Mouse (Mus musculus): Measurements from ENCODE around the gene Fbxl5. TPM values are rescaled to one million over a fixed set of nuclear protein-coding genes. Genes with fewer than 3 reads are reported as not detected.

The Fbxl5 gene
- 144 TPM for polyA plus RNA-seq (2014; fragmentation: Illumina TruSeq; extraction: RNeasy Lipid Tissue Mini Kit (QIAGEN cat#74804); ENCODE audit: low read depth, low replicate concordance)

GRCm38 (mm10) chr5:43821538-43821937, at the start of gene Fbxl5:
TSS of gene Fbxl5 (minus strand) at chr5:43821638.

GRCm38 (mm10) chr5:43868253-43868652, 46.8 kb upstream of the Fbxl5 start, which contains the start of gene Cd38:
TSS of gene Cd38 (plus strand) at chr5:43868553.

DNA sequence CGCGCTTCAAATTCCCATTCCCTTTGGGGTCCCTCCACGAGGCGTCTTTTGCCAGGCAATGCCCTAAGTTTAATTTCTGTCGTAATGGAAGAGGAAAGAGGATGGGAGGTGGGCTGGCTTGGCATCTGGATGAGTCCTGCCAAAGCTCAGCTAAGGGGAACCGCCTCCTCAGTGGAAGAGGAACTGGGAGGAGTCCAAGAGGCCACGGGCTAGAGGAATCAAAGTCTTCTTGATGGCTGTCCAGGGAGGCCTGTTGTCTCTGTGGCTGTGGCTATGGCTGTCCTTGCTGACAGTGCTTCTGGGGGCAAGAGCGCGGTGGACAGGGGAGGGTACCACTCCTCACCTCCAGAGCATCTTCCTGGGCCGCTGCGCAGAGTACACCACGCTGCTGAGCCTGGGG, 2.7 kb downstream of the Fbxl5 start, which contains the start of gene Bst1:
Bst1 (plus strand) TSS at position 191 of the 400 bp plus-strand sequence.

Other genes starting within 250 kb of the Fbxl5 start
- gene Cc2d2a, start 159.3 kb downstream of the Fbxl5 start, polyA plus RNA-seq (2014; fragmentation: Illumina TruSeq; extraction: RNeasy Lipid Tissue Mini Kit (QIAGEN cat#74804); ENCODE audit: low read depth, low replicate concordance) = 14.2 TPM
- gene Bst1, start 2.8 kb downstream of the Fbxl5 start, polyA plus RNA-seq (2014; fragmentation: Illumina TruSeq; extraction: RNeasy Lipid Tissue Mini Kit (QIAGEN cat#74804); ENCODE audit: low read depth, low replicate concordance) = 29.1 TPM
- gene Cd38, start 46.9 kb upstream of the Fbxl5 start, polyA plus RNA-seq (2014; fragmentation: Illumina TruSeq; extraction: RNeasy Lipid Tissue Mini Kit (QIAGEN cat#74804); ENCODE audit: low read depth, low replicate concordance) = 17.3 TPM
- gene Gm7879, start 91.5 kb upstream of the Fbxl5 start, polyA plus RNA-seq (2014; fragmentation: Illumina TruSeq; extraction: RNeasy Lipid Tissue Mini Kit (QIAGEN cat#74804); ENCODE audit: low read depth, low replicate concordance) = not detected
- gene Fgfbp1, start 160.1 kb upstream of the Fbxl5 start, polyA plus RNA-seq (2014; fragmentation: Illumina TruSeq; extraction: RNeasy Lipid Tissue Mini Kit (QIAGEN cat#74804); ENCODE audit: low read depth, low replicate concordance) = 5.5 TPM

Data from kidney, adult 10 weeks (tissue).